Mouse (Mus musculus): ENCODE results near the gene Chga.

- TF ChIP-seq CTCF (IDR thresholded peaks at IDR 0.05) (no peak), EP300 (IDR thresholded peaks at IDR 0.05) (no peak)
Measured at GRCm38 (mm10) chr12:102587106-102587505, 32.3 kb downstream of the Chga start.

Measured in lung, postnatal 0 days (tissue).